Mouse (Mus musculus) E14TG2a.4 (cell line): ENCODE measurements around the gene B4galt1.

Experiments used
- CTCF ChIP-seq: conservative IDR thresholded peaks from 2 replicates; pipeline ENCODE4 v1.5.1; 2014; ENCODE audit warnings: low read length
- NANOG ChIP-seq: IDR thresholded peaks from 2 replicates; pipeline ENCODE4 v1.6.1; 2014; ENCODE audit warnings: borderline replicate concordance, low read length, mixed read lengths
- POU5F1 ChIP-seq: IDR thresholded peaks from 2 replicates; pipeline ENCODE4 v1.6.1; 2014; ENCODE audit warnings: low read length, borderline replicate concordance

GRCm38 (mm10) chr4:40827926-40828325 lies 25.9 kb downstream of the B4galt1 start:
- TF ChIP-seq CTCF (no peak), POU5F1 (no peak), NANOG (no peak)
